Mouse (Mus musculus) neutrophil, adult 5-6 weeks (primary cell): ENCODE results near the gene Dhx40. TPM values are rescaled to one million over a fixed set of nuclear protein-coding genes. Genes with fewer than 3 reads are reported as not detected.
"Not testable (repeated sequence)": the region's sequence is repeated elsewhere in the genome, so short reads cannot be mapped to it uniquely, and the experiment has no call there.

Experiments
- ATAC-seq: fragments of 151-379, 151-347 bp; 2 replicates; pipeline ENCODE4 v1.8.0; 2017; ENCODE audit warnings: mild to moderate bottlenecking, moderate TSS enrichment; ENCODE audit not compliant: insufficient number of reproducible peaks, poor library complexity, low FRiP score, severe bottlenecking; ENCODE audit errors: extremely low read depth
- total RNA-seq: library from RNA; stranded (forward); fragments of 200-1000 nt; gene quantifications from 2 replicates; pipeline ENCODE4 v1.2.3, GENCODE M21; 2017

Dhx40 gene
- total RNA-seq, 1 experiment from 2014 or later = 133 TPM

- ATAC-seq = peak; percentile 84
These were observed 49.8 kb downstream of the Dhx40 start, which contains the start of gene Cltc for GRCm38 (mm10) chr11:86757480-86758371. Cltc (minus strand) TSS chr11:86757565.

GRCm38 (mm10) chr11:86757142-86757479 lies 50.4 kb downstream of the Dhx40 start:
- ATAC-seq = no peak

GRCm38 (mm10) chr11:86756156-86757141 lies 51.1 kb downstream of the Dhx40 start:
- ATAC-seq = no peak

GRCm38 (mm10) chr11:86752404-86752803 lies 55.1 kb downstream of the Dhx40 start:
- ATAC-seq = no peak

- no peak for ATAC-seq
These were observed 56.5 kb downstream of the Dhx40 start for GRCm38 (mm10) chr11:86751010-86751409.

GRCm38 (mm10) chr11:86749776-86750423 lies 57.6 kb downstream of the Dhx40 start:
- ATAC-seq = peak; percentile 39; the same call in 1 of the 2 replicates

- no peak for ATAC-seq
These were observed 61.7 kb downstream of the Dhx40 start for GRCm38 (mm10) chr11:86745634-86746404.

GRCm38 (mm10) chr11:86742605-86743004 lies 64.9 kb downstream of the Dhx40 start:
- ATAC-seq = no peak

GRCm38 (mm10) chr11:86741505-86741904 lies 66.0 kb downstream of the Dhx40 start:
- ATAC-seq = no peak

GRCm38 (mm10) chr11:86739470-86739869 lies 68.1 kb downstream of the Dhx40 start:
- no peak for ATAC-seq

- ATAC-seq = peak; percentile 75
These were observed 68.6 kb downstream of the Dhx40 start for GRCm38 (mm10) chr11:86738956-86739355.

- ATAC-seq = not testable (repeated sequence)
These were observed 69.2 kb downstream of the Dhx40 start for GRCm38 (mm10) chr11:86738308-86738707.

- ATAC-seq = no peak
These were observed 70.1 kb downstream of the Dhx40 start for GRCm38 (mm10) chr11:86737301-86738000.

- ATAC-seq = no peak
These were observed 72.6 kb downstream of the Dhx40 start for GRCm38 (mm10) chr11:86734993-86735392.

- no peak for ATAC-seq
These were observed 73.2 kb downstream of the Dhx40 start for GRCm38 (mm10) chr11:86734241-86734939.

GRCm38 (mm10) chr11:86731443-86731842 lies 76.1 kb downstream of the Dhx40 start:
- ATAC-seq = no peak

GRCm38 (mm10) chr11:86725607-86726006 lies 81.9 kb downstream of the Dhx40 start:
- no peak for ATAC-seq
